Mouse (Mus musculus): Measurements from ENCODE around the gene Hoxd9. TPM values are rescaled to one million over a fixed set of nuclear protein-coding genes. Genes with fewer than 3 reads are reported as not detected.

Hoxd9 gene
- total and polyA plus RNA-seq, 3 experiments, result not detected

- Histone ChIP-seq H3K9me3 (replicated peaks; ENCODE audit: low read length) (peaks cover 15% of the 10 kb centered on the region), H3K27me3 (replicated peaks) (no peaks in the 10 kb centered on the region), H3K4me3 (replicated peaks in 1 of 3; ENCODE audit: low read depth in 2 of 3, low read length in 2 of 3, poor library complexity in 1 of 3) (no peak overlapping the region), H3K79me2 (replicated peaks; ENCODE audit: control insufficient read depth, extremely low read depth, insufficient read depth, poor library complexity, severe bottlenecking) (no peaks in the 10 kb centered on the region), H3K4me1 (ENCODE audit: control insufficient read depth in 1 of 2, insufficient read depth in 2 of 2) (no peaks in the 10 kb centered on the region), H3K4me2 (ENCODE audit: insufficient read depth, low read depth, poor library complexity, severe bottlenecking) (no peak overlapping the region), H3K36me3 (replicated peaks in 1 of 2; ENCODE audit: control insufficient read depth in 1 of 2, insufficient read depth in 1 of 2, low read length in 1 of 2) (no peaks in the 10 kb centered on the region), H3K27ac (ENCODE audit: insufficient read depth, low read depth) (no peak overlapping the region), H3K9ac (ENCODE audit: insufficient read depth, low read depth) (no peak overlapping the region)
- TF ChIP-seq NRF1 (IDR thresholded peaks at IDR 0.05; ENCODE audit: low read depth, low read length), result no peak
- no peak for TF ChIP-seq PAX5 (IDR thresholded peaks at IDR 0.05; ENCODE audit: low read length)
- no peak for TF ChIP-seq POLR2A (IDR thresholded peaks at IDR 0.05; ENCODE audit: low read depth, low read length)
- no peak for TF ChIP-seq SMC3 (IDR thresholded peaks at IDR 0.05; ENCODE audit: low read depth, low read length)
- no peak for TF ChIP-seq ZMIZ1 (IDR thresholded peaks at IDR 0.05; ENCODE audit: low read depth, low read length)
- no peak for TF ChIP-seq E2F4 (IDR thresholded peaks at IDR 0.05; ENCODE audit: insufficient replicate concordance, low read depth, low read length)
- TF ChIP-seq KAT2A (IDR thresholded peaks at IDR 0.05; ENCODE audit: insufficient replicate concordance, low read length), result no peak
- no peak for TF ChIP-seq USF2 (conservative IDR thresholded peaks at IDR 0.05; ENCODE audit: low read depth, low read length)
- TF ChIP-seq JUND (conservative IDR thresholded peaks at IDR 0.05; ENCODE audit: low read depth, low read length), result no peak
- no peak for TF ChIP-seq MAZ (IDR thresholded peaks at IDR 0.05; ENCODE audit: low read depth, low read length)
- TF ChIP-seq EP300 (IDR thresholded peaks at IDR 0.05; ENCODE audit: low read length), result no peak
- TF ChIP-seq RCOR1 (conservative IDR thresholded peaks at IDR 0.05; ENCODE audit: low read depth, low read length), result no peak
- in situ Hi-C loops (cut with MboI; ENCODE audit: low pct_ligation_motif_present, low pct_unique_long_range_greater_than_20kb, low sequenced_read_pairs) (loop anchor here (10.0 to 25.0 kb wide), 2 partner anchors 455 to 623 kb away; no protein-coding TSS in a partner anchor), dilution Hi-C loops (cut with MboI; ENCODE audit: extremely low pct_ligation_motif_present, extremely low pct_unique_long_range_greater_than_20kb, low sequenced_read_pairs) (no loop called here)
- DNase-seq (ENCODE audit: extremely low read depth), result no peak
Measured at GRCm38 (mm10) chr2:74689574-74690337, 7.8 kb upstream of the Hoxd9 start.

- H3K27me3 ChIP-seq (replicated peaks), result no peaks in the 10 kb centered on the region
- in situ Hi-C loops (cut with MboI; ENCODE audit: low pct_ligation_motif_present, low pct_unique_long_range_greater_than_20kb, low sequenced_read_pairs), result loop anchor here (10.0 to 25.0 kb wide), 2 partner anchors 454 to 622 kb away; no protein-coding TSS in a partner anchor
Measured at GRCm38 (mm10) chr2:74690338-74690716, 7.2 kb upstream of the Hoxd9 start.

More at GRCm38 (mm10) chr2:74690338-74690716, 7.2 kb upstream of the Hoxd9 start:
- H3K27ac ChIP-seq (ENCODE audit: insufficient read depth, low read depth), result no peak overlapping the region
- peaks cover 15% of the 10 kb centered on the region for H3K9me3 ChIP-seq (replicated peaks; ENCODE audit: low read length)
- no peak overlapping the region for H3K4me3 ChIP-seq (replicated peaks in 1 of 3; ENCODE audit: low read depth in 2 of 3, low read length in 2 of 3, poor library complexity in 1 of 3)
- TF ChIP-seq JUN (IDR thresholded peaks at IDR 0.05; ENCODE audit: insufficient read depth, low read depth, low read length), result no peak
- DNase-seq (ENCODE audit: extremely low read depth), result no peak
- dilution Hi-C loops (cut with MboI; ENCODE audit: extremely low pct_ligation_motif_present, extremely low pct_unique_long_range_greater_than_20kb, low sequenced_read_pairs), result no loop called here
- no peaks in the 10 kb centered on the region for H3K36me3 ChIP-seq (replicated peaks in 1 of 2; ENCODE audit: control insufficient read depth in 1 of 2, insufficient read depth in 1 of 2, low read length in 1 of 2)
- no peak overlapping the region for H3K4me2 ChIP-seq (ENCODE audit: insufficient read depth, low read depth, poor library complexity, severe bottlenecking)
- no peaks in the 10 kb centered on the region for H3K79me2 ChIP-seq (replicated peaks; ENCODE audit: control insufficient read depth, extremely low read depth, insufficient read depth, poor library complexity, severe bottlenecking)
- H3K4me1 ChIP-seq (ENCODE audit: control insufficient read depth in 1 of 2, insufficient read depth in 2 of 2), result no peaks in the 10 kb centered on the region
- no peak overlapping the region for H3K9ac ChIP-seq (ENCODE audit: insufficient read depth, low read depth)

All from CH12.LX (cell line).